Mouse (Mus musculus) liver, embryonic 15.5 days (tissue): ENCODE results near the gene Gm3448. TPM values are rescaled to one million over a fixed set of nuclear protein-coding genes. Genes with fewer than 3 reads are reported as not detected.

Experiments used
- ATAC-seq: fragments of 200-750 bp; cut with Nextera tagmentation; 2 replicates; pipeline ENCODE4 v1.8.0; 2017; ENCODE audit warnings: moderate number of reproducible peaks, mild to moderate bottlenecking, moderate library complexity; ENCODE audit not compliant: insufficient read depth
- H3K27ac ChIP-seq: fragments of 300-500 bp; sonication (generic); replicated peaks from 2 replicates; pipeline ENCODE4 v1.5.1; 2015; ENCODE audit warnings: mild to moderate bottlenecking, inconsistent platforms
- H3K27me3 ChIP-seq: fragments of 300-500 bp; sonication (generic); 2 replicates; pipeline ENCODE4 v1.6.1; 2015; ENCODE audit warnings: mild to moderate bottlenecking, inconsistent platforms
- H3K36me3 ChIP-seq: fragments of 300-500 bp; sonication (generic); replicated peaks from 2 replicates; pipeline ENCODE4 v1.6.1; 2015; ENCODE audit warnings: moderate library complexity, mild to moderate bottlenecking, inconsistent platforms
- H3K4me1 ChIP-seq: fragments of 300-500 bp; sonication (generic); replicated peaks from 2 replicates; pipeline ENCODE4 v1.6.1; 2015; ENCODE audit warnings: inconsistent platforms
- H3K4me2 ChIP-seq: fragments of 300-500 bp; sonication (generic); 2 replicates; pipeline ENCODE4 v1.6.1; 2015; ENCODE audit warnings: moderate library complexity, mild to moderate bottlenecking, inconsistent platforms
- H3K4me3 ChIP-seq: fragments of 300-500 bp; sonication (generic); replicated peaks from 2 replicates; pipeline ENCODE4 v1.5.1; 2015; ENCODE audit warnings: mild to moderate bottlenecking, inconsistent platforms
- H3K9ac ChIP-seq: fragments of 300-500 bp; sonication (generic); 2 replicates; pipeline ENCODE4 v1.6.1; 2015; ENCODE audit warnings: moderate library complexity, mild to moderate bottlenecking, inconsistent platforms
- H3K9me3 ChIP-seq: fragments of 300-500 bp; sonication (generic); replicated peaks from 2 replicates; pipeline ENCODE4 v1.6.1; 2016; ENCODE audit warnings: inconsistent platforms
- WGBS: fragments of 180-500 bp; shearing (Covaris S2); methylation state at CpG from one replicate; pipeline ENCODE4 v1.1.7; 2015; ENCODE audit warnings: mixed read lengths; ENCODE audit not compliant: insufficient replicate concordance; 5-methylcytosine and 5-hydroxymethylcytosine counted together
- polyA plus RNA-seq: library from polyadenylated mRNA; unstranded; fragments of >200 nt; fragmentation: Nextera tagmentation; extraction: Ambion mirVana; gene quantifications from 2 replicates; pipeline ENCODE4 v1.2.1, GENCODE M21; 2015

Gene Gm3448
- polyA plus RNA-seq, 1 experiment from 2014 or later, result 1.8 TPM

DNA sequence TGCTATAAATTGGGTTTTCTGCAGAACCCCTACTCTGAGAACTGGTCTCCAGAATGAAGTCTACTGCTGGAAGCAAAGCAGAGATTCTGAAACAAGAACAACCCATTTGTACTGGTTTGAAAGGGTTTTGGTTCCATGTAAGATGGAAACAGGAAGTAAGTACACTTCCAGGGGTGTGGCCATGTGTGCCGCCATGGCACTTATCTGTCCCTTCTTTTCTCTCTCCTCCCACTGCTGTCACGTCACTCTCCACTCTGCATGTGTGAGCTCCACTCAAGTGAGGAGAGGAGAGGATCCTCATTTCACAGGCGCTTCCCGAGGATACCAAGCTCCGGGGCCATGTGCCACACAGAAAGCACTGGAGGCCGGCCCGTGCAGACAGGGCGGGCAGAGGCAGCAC lies 87.9 kb downstream of the Gm3448 start:
- Histone ChIP-seq H3K36me3 (peaks cover 77% of the 10 kb centered on the region), H3K4me3 (no peak overlapping the region), H3K4me2 (no peak overlapping the region), H3K4me1 (peaks cover 20% of the 10 kb centered on the region), H3K9me3 (no peaks in the 10 kb centered on the region), H3K27me3 (no peaks in the 10 kb centered on the region), H3K27ac (0 out of 2 replicates have a peak overlapping the region, but pooled peaks have one; percentile 21), H3K9ac (no peak overlapping the region)
- peak; percentile 58; the same call in 1 of the 2 replicates for ATAC-seq
- WGBS, result 66% methylated on average over 8 of the region's 8 CpGs

DNA sequence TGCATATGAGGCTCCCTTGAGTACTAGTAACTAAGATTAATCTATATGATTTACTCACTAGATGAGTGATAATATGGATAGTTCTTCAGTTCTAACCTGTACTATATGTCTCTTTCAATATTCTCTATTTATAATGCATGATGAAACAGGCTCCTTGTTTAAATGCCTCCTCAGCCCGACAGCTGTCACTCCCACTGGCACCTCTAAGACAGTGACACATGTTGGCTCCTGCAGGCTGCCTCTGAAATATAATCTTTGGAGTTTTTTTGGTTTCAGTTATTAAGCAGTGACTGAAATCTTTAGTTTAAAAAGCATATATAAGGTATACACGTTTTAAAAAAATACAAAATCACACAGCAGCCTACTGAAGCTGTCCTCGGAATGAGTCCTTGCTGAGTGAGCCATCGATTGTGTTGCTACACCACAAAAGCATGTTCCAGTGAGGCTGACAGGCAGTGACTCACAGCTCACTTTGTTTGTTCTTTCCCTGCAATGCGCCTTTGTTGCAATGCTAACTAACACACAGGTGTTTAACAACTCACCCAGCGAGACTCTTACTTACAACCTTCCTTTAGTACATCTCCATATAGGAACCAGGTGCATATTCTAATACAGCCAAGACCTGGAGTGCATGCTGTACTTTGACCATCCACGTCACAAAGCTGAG lies 92.0 kb downstream of the Gm3448 start:
- H3K4me2 ChIP-seq, result no peak overlapping the region
- peaks cover 81% of the 10 kb centered on the region for H3K36me3 ChIP-seq
- WGBS, result 75% methylated on average over 7 of the region's 7 CpGs
- H3K4me1 ChIP-seq, result peaks cover 20% of the 10 kb centered on the region
- ATAC-seq, result no peak
- no peak overlapping the region for H3K9ac ChIP-seq
- no peaks in the 10 kb centered on the region for H3K9me3 ChIP-seq
- H3K4me3 ChIP-seq, result no peak overlapping the region
- H3K27me3 ChIP-seq, result no peaks in the 10 kb centered on the region
- no peak overlapping the region for H3K27ac ChIP-seq

Other genes with a start within 250 kb of the Gm3448 start
- 0.98 and 0.99 TPM in 2 replicates for gene Wdr27, start 98.4 kb downstream of the Gm3448 start, polyA plus RNA-seq
- gene 1600012H06Rik, start 98.4 kb downstream of the Gm3448 start, polyA plus RNA-seq, result 11.9 and 12.2 TPM in 2 replicates
- gene Phf10, start 80.3 kb downstream of the Gm3448 start, polyA plus RNA-seq, result 93.2 and 105 TPM in 2 replicates
- gene 9030025P20Rik, start 63.1 kb downstream of the Gm3448 start, polyA plus RNA-seq, result 3.7 and 5.1 TPM in 2 replicates
- 0.53 and 0.91 TPM in 2 replicates for gene Gm3417, start 62.7 kb downstream of the Gm3448 start, polyA plus RNA-seq
- 2.5 and 3.4 TPM in 2 replicates for gene Gm3435, start 31.4 kb downstream of the Gm3448 start, polyA plus RNA-seq
- 22.4 and 23.9 TPM in 2 replicates for gene Ermard, start 329 bp downstream of the Gm3448 start, polyA plus RNA-seq
- 2.3 and 2.8 TPM in 2 replicates for gene Tcte3, start within 50 bp of the Gm3448 start, polyA plus RNA-seq